Mouse (Mus musculus) lung, postnatal 0 days (tissue): Measurements from ENCODE around the gene Ankrd33.

Source experiments
- CTCF ChIP-seq: IDR thresholded peaks from 2 replicates; pipeline ENCODE4 v1.5.1; 2016; ENCODE audit warnings: antibody characterized with exemption, mild to moderate bottlenecking
- EP300 ChIP-seq: IDR thresholded peaks from 2 replicates; pipeline ENCODE4 v1.6.1; 2016; ENCODE audit warnings: antibody characterized with exemption, mild to moderate bottlenecking, control low read depth

DNA sequence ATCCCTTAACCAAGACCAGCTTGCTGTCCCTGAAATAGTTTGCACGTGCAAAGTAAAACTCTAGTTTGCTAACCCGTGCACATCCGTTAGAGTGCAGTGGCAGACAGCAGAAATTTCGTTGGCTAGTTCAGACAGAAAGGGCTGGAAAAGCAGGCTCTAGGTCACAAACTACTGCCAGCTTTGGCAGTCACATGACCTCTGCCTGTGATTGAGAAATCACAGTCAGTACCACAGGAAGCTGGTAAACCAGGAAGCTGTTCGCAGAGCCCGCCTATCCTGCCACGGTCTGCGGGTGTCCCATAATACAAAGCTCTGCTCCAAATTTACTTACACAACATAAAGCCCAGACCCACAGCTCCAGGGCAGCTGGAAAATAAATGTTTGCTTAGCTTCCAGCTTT is 2.4 kb upstream of the Ankrd33 start:
- TF ChIP-seq EP300 = peak; percentile 66; the same call in 1 of the 2 replicates
- peak; percentile 44 for TF ChIP-seq CTCF
